Mouse (Mus musculus) testis, adult 2 months (tissue): ENCODE measurements at regions not wholly inside any gene's neighbourhood (a gene's known extent, or its start where the extent isn't known, plus 50 kb on each side); places are given as distances from the start of the nearest gene placed in this dataset.

Experiments used
- H3K27ac ChIP-seq: fragments of 200-500 bp; 2 replicates; pipeline ENCODE4 v1.5.1; 2012; ENCODE audit warnings: low read depth, low read length; ENCODE audit not compliant: control insufficient read depth, insufficient read depth
- H3K27me3 ChIP-seq: fragments of 200-500 bp; 2 replicates; pipeline ENCODE4 v1.6.1; 2012; ENCODE audit warnings: mild to moderate bottlenecking, low read length, moderate library complexity; ENCODE audit not compliant: control insufficient read depth, insufficient read depth
- H3K36me3 ChIP-seq: fragments of 200-500 bp; 2 replicates; pipeline ENCODE4 v1.6.1; 2012; ENCODE audit warnings: mild to moderate bottlenecking, low read length; ENCODE audit not compliant: control insufficient read depth, insufficient read depth
- H3K4me1 ChIP-seq: fragments of 200-500 bp; 2 replicates; pipeline ENCODE4 v1.6.1; 2012; ENCODE audit warnings: low read length; ENCODE audit not compliant: control insufficient read depth, insufficient read depth
- H3K4me3 ChIP-seq: fragments of 200-500 bp; 2 replicates; pipeline ENCODE4 v1.5.1; 2012; ENCODE audit warnings: low read depth, mild to moderate bottlenecking, low read length, moderate library complexity, mixed read lengths; ENCODE audit not compliant: control insufficient read depth
- CTCF ChIP-seq: fragments of 200-500 bp; IDR thresholded peaks from 2 replicates; pipeline ENCODE4 v1.5.1; 2012; ENCODE audit warnings: low read depth, mild to moderate bottlenecking, inconsistent platforms, low read length, moderate library complexity; ENCODE audit not compliant: control insufficient read depth, insufficient read depth, insufficient replicate concordance
- POLR2A ChIP-seq: fragments of 200-500 bp; IDR thresholded peaks from 2 replicates; pipeline ENCODE4 v1.6.1; 2012; ENCODE audit warnings: low read depth, mild to moderate bottlenecking, inconsistent platforms, low read length, moderate library complexity; ENCODE audit not compliant: control insufficient read depth

DNA sequence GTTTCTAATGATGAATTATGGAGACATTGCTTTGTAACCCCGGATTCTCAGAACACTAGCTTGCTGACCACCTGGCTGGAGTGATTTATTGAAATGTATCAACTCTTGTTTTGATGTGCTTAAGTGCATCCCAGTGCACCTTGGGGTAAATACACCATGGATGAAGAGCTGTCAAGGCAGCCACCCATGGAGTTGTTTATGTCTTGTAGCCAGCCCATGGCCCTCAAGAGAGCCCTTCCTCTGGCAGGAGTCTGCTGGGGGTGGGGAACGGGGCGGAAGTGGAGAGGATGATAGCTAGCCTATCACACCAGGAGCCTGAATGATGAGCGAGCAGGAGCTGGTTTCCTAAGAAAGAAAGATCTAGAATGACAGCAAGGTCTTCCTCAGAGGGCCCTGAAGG lies 128.6 kb upstream of the A1bg start:
- H3K4me3 ChIP-seq = no peak overlapping the region
- H3K27ac ChIP-seq = no peak overlapping the region
- H3K4me1 ChIP-seq = no peaks in the 10 kb centered on the region
- no peaks in the 10 kb centered on the region for H3K36me3 ChIP-seq
- H3K27me3 ChIP-seq = no peaks in the 10 kb centered on the region
- TF ChIP-seq POLR2A (no peak), CTCF (no peak)

DNA sequence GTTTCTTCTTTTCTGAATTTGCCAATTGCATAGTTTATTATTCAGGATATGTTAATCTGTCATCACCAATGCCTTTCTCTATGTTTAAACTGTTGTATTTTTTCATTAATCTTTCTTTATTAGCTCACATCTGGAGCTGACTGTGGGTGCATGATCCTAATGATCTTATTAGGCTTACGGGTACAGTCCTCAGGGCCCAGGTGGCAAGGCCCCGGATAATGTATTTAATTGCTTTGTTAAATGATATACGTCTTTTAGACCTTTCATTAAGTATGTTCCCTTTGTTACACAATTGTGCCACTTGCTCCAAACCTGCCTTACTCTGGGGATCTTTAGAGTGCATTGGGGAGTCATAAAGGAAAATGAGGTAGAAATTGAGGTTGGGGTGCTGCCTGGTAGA lies 86.7 kb upstream of the A1bg start:
- no peaks in the 10 kb centered on the region for H3K4me1 ChIP-seq
- TF ChIP-seq POLR2A (no peak), CTCF (no peak)
- no peak overlapping the region for H3K4me3 ChIP-seq
- no peaks in the 10 kb centered on the region for H3K36me3 ChIP-seq
- no peak overlapping the region for H3K27ac ChIP-seq
- no peaks in the 10 kb centered on the region for H3K27me3 ChIP-seq

DNA sequence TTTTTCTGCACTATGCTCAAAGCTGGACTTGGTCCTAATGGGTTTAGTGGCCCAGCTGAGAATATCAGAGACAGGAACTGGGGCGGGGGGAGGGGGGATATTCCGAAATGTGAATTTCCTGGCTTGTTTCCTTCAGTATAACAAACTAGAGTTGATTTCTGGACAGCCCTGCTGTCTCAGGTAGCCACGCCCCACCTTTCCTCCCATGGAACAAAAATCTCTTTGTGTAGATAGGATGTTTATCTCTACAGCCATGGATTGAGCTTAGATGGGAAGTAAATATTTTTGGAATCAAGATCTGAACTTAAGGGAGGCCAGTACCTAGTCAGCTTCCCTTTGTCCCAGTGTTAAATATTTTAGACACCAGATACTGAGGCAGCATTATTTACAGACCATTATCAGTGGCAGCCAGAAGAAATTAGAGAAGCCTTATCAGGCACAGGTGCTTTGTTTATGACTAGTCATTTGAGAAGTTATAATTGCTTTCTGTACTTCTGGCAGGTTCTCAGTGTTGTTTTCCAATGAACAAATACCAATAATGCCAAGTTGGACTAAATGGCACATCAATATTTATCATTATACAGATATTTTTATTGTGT lies 84.7 kb upstream of the A1bg start:
- Histone ChIP-seq H3K4me3 (no peak overlapping the region), H3K36me3 (no peaks in the 10 kb centered on the region), H3K27ac (no peak overlapping the region), H3K27me3 (no peaks in the 10 kb centered on the region), H3K4me1 (no peaks in the 10 kb centered on the region)
- TF ChIP-seq CTCF (no peak), POLR2A (no peak)

GRCm38 (mm10) chr15:61006608-61007007 lies 83.8 kb upstream of the A1bg start:
- TF ChIP-seq CTCF (no peak), POLR2A (no peak)
- H3K4me1 ChIP-seq = no peaks in the 10 kb centered on the region
- no peaks in the 10 kb centered on the region for H3K36me3 ChIP-seq
- no peak overlapping the region for H3K4me3 ChIP-seq
- no peak overlapping the region for H3K27ac ChIP-seq
- no peaks in the 10 kb centered on the region for H3K27me3 ChIP-seq

GRCm38 (mm10) chr15:60993971-60994690 lies 71.3 kb upstream of the A1bg start:
- no peaks in the 10 kb centered on the region for H3K27me3 ChIP-seq
- H3K4me3 ChIP-seq = no peak overlapping the region
- H3K27ac ChIP-seq = no peak overlapping the region
- no peak for TF ChIP-seq CTCF
- no peak for TF ChIP-seq POLR2A
- no peaks in the 10 kb centered on the region for H3K36me3 ChIP-seq
- no peaks in the 10 kb centered on the region for H3K4me1 ChIP-seq

DNA sequence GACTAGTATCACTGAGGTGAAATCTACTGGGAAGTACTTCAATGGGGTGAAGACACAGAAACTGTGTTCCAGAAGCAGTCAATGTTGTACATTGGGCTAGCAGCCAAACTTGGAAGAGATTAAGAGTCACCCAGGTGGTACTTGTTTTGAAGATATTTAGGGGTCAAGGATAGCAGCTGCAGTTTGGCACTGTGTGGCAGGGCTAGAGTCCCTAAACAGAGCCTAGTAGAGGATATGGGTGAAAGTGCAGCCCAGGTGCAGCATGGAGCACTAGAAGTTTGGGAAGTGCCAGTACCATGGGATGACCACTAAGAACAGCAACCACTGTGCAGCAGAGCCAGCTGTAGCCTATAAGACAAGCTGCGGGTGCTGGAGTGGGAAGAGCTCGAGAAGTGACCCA lies 70.6 kb upstream of the A1bg start:
- H3K4me3 ChIP-seq = no peak overlapping the region
- no peak overlapping the region for H3K27ac ChIP-seq
- TF ChIP-seq POLR2A (no peak), CTCF (no peak)
- H3K36me3 ChIP-seq = no peaks in the 10 kb centered on the region
- no peaks in the 10 kb centered on the region for H3K4me1 ChIP-seq
- H3K27me3 ChIP-seq = no peaks in the 10 kb centered on the region

- Histone ChIP-seq H3K4me1 (no peaks in the 10 kb centered on the region), H3K27ac (no peak overlapping the region), H3K36me3 (no peaks in the 10 kb centered on the region), H3K27me3 (no peaks in the 10 kb centered on the region), H3K4me3 (no peak overlapping the region)
- TF ChIP-seq CTCF (no peak), POLR2A (no peak)
Measured at GRCm38 (mm10) chr15:60982576-60982975, 59.8 kb upstream of the A1bg start.
